Mouse (Mus musculus): ENCODE data around the gene Icam2.

GRCm38 (mm10) chr11:106419262-106420102 is 31.6 kb upstream of the Icam2 start:
- TF ChIP-seq POLR2A (IDR thresholded peaks at IDR 0.05; ENCODE audit: low read depth, low read length) (no peak), CTCF (IDR thresholded peaks at IDR 0.05; ENCODE audit: borderline replicate concordance, insufficient read depth, low read length) (no peak)

Data from embryonic fibroblast, embryonic 13.5 days (primary cell).